Mouse (Mus musculus) forebrain, embryonic 10.5 days (tissue): Measurements from ENCODE around the gene Cnn1. TPM values are rescaled to one million over a fixed set of nuclear protein-coding genes. Genes with fewer than 3 reads are reported as not detected.
"Not testable (repeated sequence)": the region's sequence is repeated elsewhere in the genome, so short reads cannot be mapped to it uniquely, and the experiment has no call there.

Experiments used
- DNase-seq: peaks from one replicate; pipeline ENCODE4 v3.0.0-alpha.2; 2017; ENCODE audit warnings: low spot score; ENCODE audit errors: extremely low spot score
- H3K27ac ChIP-seq: fragments of 300-500 bp; sonication (generic); 2 replicates; pipeline ENCODE4 v1.5.1; 2016; ENCODE audit warnings: mild to moderate bottlenecking
- H3K27me3 ChIP-seq: fragments of 300-500 bp; sonication (generic); 2 replicates; pipeline ENCODE4 v1.6.1; 2016; ENCODE audit warnings: mild to moderate bottlenecking; ENCODE audit not compliant: poor library complexity, severe bottlenecking
- H3K36me3 ChIP-seq: fragments of 300-500 bp; sonication (generic); replicated peaks from 2 replicates; pipeline ENCODE4 v1.6.1; 2016; ENCODE audit warnings: mild to moderate bottlenecking, moderate library complexity
- H3K4me1 ChIP-seq: fragments of 300-500 bp; sonication (generic); 2 replicates; pipeline ENCODE4 v1.6.1; 2016
- H3K4me3 ChIP-seq: fragments of 300-500 bp; sonication (generic); 2 replicates; pipeline ENCODE4 v1.5.1; 2016; ENCODE audit warnings: mild to moderate bottlenecking, moderate library complexity
- H3K9me3 ChIP-seq: fragments of 300-500 bp; sonication (generic); 2 replicates; pipeline ENCODE4 v1.6.1; 2016; ENCODE audit warnings: mild to moderate bottlenecking, moderate library complexity
- WGBS: fragments of 180-500 bp; shearing (Covaris S2); methylation state at CpG from one replicate; pipeline ENCODE4 v1.1.7; 2016; 5-methylcytosine and 5-hydroxymethylcytosine counted together
- polyA plus RNA-seq: library from polyadenylated mRNA; unstranded; fragments of >200 nt; fragmentation: Nextera tagmentation; extraction: Ambion mirVana; gene quantifications from 2 replicates; pipeline ENCODE4 v1.2.1, GENCODE M21; 2016

The Cnn1 gene
- polyA plus RNA-seq, 1 experiment from 2014 or later = 1.0 TPM

- peaks cover 99% of the 10 kb centered on the region for H3K36me3 ChIP-seq
- no peak overlapping the region for H3K27ac ChIP-seq
- H3K9me3 ChIP-seq = no peaks in the 10 kb centered on the region
- no peak for DNase-seq
- peaks cover 14% of the 10 kb centered on the region for H3K27me3 ChIP-seq
- no peaks in the 10 kb centered on the region for H3K4me1 ChIP-seq
- 85% methylated on average over 2 of the region's 2 CpGs for WGBS
- no peak overlapping the region for H3K4me3 ChIP-seq
Observed at GRCm38 (mm10) chr9:22061339-22061738, 37.7 kb upstream of the Cnn1 start.

DNA sequence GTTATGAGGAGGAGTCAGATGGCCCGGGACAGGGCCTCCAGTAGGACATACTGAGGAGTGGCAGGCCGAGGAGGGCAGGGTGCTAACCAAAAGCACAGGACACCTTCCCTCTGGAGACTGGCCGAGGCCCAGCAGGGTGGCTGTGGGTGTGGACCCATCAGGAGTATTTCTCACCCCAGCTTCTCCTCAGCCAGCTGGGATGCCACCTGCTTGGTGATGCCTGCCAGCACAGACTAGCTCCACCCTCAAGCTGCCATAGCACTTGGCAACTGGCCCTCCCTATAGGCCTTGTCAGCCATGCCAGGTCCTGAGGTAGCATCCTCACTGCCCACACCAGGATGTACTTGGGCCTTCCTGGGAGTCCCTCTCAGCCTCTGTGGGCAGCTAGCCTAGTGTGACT lies 34.7 kb upstream of the Cnn1 start:
- 89% methylated on average over 3 of the region's 3 CpGs for WGBS
- no peak overlapping the region for H3K4me3 ChIP-seq
- H3K27me3 ChIP-seq = no peaks in the 10 kb centered on the region
- H3K9me3 ChIP-seq = no peaks in the 10 kb centered on the region
- peaks cover 95% of the 10 kb centered on the region for H3K36me3 ChIP-seq
- DNase-seq = no peak
- no peaks in the 10 kb centered on the region for H3K4me1 ChIP-seq
- H3K27ac ChIP-seq = no peak overlapping the region

DNA sequence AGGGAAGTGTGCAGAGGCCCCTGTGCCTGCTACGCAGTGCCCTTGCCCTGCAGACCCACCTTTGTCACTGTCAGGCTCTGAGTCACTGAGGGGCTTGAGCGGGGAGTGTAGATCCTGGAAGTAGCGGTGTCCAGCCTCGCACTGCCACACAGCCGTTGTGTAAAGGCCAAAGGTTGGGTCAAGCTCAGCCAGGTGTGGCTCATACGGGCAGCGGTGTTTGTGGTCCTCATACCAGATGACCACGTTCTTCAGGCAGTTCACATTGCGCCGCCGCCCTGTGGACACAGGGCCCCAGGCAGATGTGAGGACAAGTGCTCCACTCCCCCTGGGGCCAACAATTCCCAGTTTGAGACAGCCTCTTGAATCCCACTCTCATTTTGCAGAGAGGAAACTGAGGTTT lies 33.4 kb upstream of the Cnn1 start:
- no peaks in the 10 kb centered on the region for H3K9me3 ChIP-seq
- H3K27me3 ChIP-seq = no peaks in the 10 kb centered on the region
- peaks cover 12% of the 10 kb centered on the region for H3K4me1 ChIP-seq
- H3K36me3 ChIP-seq = peaks cover 86% of the 10 kb centered on the region
- no peak overlapping the region for H3K27ac ChIP-seq
- no peak overlapping the region for H3K4me3 ChIP-seq
- no peak for DNase-seq
- 97% methylated on average over 11 of the region's 11 CpGs for WGBS

GRCm38 (mm10) chr9:22066433-22066832 lies 32.6 kb upstream of the Cnn1 start:
- H3K36me3 ChIP-seq = peaks cover 78% of the 10 kb centered on the region
- WGBS = 77% methylated on average over 3 of the region's 3 CpGs

GRCm38 (mm10) chr9:22067195-22067594 lies 31.8 kb upstream of the Cnn1 start:
- peaks cover 21% of the 10 kb centered on the region for H3K4me1 ChIP-seq
- WGBS = 84% methylated on average over 5 of the region's 5 CpGs
- DNase-seq = no peak
- H3K4me3 ChIP-seq = no peak overlapping the region
- no peaks in the 10 kb centered on the region for H3K27me3 ChIP-seq
- peaks cover 71% of the 10 kb centered on the region for H3K36me3 ChIP-seq
- no peak overlapping the region for H3K27ac ChIP-seq
- no peaks in the 10 kb centered on the region for H3K9me3 ChIP-seq

More at GRCm38 (mm10) chr9:22066433-22066832, 32.6 kb upstream of the Cnn1 start:
- peak; percentile 29 for DNase-seq
- Histone ChIP-seq H3K27ac (no peak overlapping the region), H3K27me3 (no peaks in the 10 kb centered on the region), H3K4me3 (no peak overlapping the region), H3K9me3 (no peaks in the 10 kb centered on the region), H3K4me1 (peaks cover 15% of the 10 kb centered on the region)

DNA sequence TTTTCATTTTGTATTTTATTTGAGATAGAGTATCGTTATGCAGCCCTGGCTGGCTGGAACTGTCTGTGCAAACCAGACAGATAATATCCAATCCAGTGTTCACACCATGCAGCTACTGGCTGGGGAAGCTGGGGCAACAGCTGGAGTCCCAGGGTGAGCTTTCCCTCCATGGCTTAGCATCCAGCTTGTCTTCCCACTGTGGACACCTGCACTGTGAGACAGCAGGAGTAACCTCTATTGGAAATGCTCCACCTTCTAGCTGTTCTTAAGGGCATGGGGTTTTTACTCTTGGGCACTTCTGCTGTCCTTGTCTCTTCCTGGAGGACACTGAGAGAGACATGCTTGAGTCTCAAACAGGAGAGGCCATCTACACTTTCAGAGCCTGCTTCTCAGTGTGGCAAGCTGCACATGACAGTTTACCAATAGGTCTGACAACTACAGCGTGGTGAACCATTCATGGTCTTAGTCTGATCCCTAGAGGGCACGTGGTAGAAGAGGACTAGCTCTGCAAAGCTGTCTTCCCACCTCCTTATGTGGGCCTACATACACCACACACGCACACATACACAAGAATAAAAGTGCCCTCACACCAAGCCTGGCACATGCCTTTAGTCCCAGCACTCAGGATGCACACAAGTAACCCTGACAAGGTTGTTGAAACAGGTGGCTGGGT lies 29.0 kb upstream of the Cnn1 start:
- Histone ChIP-seq H3K27ac (peak overlapping the region; percentile 100), H3K4me3 (peak overlapping the region; percentile 92), H3K4me1 (peaks cover 23% of the 10 kb centered on the region), H3K9me3 (no peaks in the 10 kb centered on the region), H3K36me3 (peaks cover 70% of the 10 kb centered on the region), H3K27me3 (no peaks in the 10 kb centered on the region)
- WGBS = 72% methylated on average over 4 of the region's 4 CpGs
- no peak for DNase-seq

DNA sequence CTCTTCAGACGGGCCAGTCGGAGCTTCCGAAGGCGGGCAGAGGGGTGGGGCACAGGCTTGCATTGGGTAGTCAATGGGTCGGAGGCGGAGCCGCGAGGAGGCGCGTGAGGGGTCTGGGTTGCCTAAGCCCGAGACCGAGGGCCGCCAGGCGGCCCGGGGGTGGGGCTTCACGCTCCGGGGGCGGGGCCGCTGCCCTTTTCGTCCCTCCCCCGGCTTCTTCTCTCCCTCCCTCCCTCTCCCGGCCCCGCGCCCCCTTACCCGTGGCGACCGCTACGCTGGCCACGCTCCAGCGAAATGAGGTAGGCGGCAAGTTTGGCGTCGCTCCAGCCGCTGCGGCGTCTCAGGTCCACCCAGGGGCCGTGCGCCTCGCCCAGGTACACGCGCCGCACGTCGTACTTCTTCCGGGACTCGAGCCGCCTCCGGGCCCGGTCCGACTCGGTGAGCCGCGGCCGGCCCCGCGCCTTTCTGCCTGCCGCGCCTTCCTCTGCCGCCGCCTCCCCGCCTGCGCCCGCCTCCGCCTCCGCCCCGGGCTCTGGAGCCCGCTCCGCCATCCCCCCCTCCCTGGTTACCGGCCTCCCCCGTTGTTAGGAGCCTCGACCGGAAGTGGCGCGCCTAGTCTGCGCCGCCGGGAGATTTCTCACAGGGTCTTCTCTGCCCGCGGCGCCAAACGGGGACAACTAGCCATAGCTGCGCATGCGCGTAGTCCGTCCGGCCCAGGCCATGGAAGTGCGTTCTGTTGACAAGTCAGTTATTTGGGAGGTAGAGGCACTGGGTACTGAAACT lies 28.0 kb upstream of the Cnn1 start, which contains the start of the genes Gm49318 and Zfp653:
TSS of gene Gm49318 (minus strand) at position 469 of the 783 bp plus-strand sequence.
TSS of gene Zfp653 (minus strand) at position 586 of the 783 bp plus-strand sequence.
- H3K4me3 ChIP-seq = peak within 1 kb of the TSS; percentile 92
- no peaks in the 10 kb centered on the region for H3K27me3 ChIP-seq
- peaks cover 63% of the 10 kb centered on the region for H3K36me3 ChIP-seq
- H3K4me1 ChIP-seq = peaks cover 23% of the 10 kb centered on the region
- DNase-seq = peak; percentile 95
- under 1% methylated on average over 87 of the region's 87 CpGs for WGBS
- H3K27ac ChIP-seq = peak within 1 kb of the TSS; percentile 100
- no peaks in the 10 kb centered on the region for H3K9me3 ChIP-seq

DNA sequence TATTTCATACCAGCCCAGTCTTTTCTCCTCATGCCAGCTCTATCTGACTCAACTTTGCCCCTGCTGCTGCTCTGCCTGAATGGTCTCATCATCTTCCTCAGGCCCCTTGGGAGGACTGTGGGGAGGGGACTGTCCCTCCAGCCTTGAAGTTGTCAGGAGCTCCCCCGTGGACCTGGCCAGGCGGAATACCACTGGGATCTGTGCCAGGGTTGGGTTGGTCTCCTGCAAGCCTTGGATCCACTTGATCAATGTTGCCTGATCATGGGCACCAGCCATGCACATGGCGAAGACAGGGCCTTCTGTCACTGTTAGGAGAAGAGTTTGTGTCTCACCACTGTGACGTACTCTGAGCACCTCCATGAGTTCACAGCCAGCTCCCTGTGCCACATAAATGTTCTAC lies 26.7 kb upstream of the Cnn1 start:
- 89% methylated on average over 4 of the region's 4 CpGs for WGBS

DNA sequence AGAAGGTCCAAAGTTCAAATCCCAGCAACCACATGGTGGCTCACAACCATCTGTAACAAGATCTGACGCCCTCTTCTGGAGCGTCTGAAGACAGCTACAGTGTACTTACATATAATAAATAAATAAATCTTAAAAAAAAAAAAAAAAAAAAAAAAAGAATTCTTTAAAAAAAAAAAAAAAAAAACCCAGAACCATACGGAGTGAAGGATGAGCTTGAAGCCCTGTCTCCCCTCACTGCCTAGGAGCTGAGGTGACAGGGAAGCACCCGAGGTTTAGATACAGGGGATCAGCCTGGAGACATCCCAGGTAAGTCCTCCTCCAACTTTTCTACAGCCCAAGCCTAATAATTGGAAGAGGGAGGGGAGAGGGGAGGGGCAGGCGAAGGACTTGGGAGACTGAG lies 23.2 kb upstream of the Cnn1 start:
- not testable (repeated sequence) for H3K9me3 ChIP-seq, H3K4me3 ChIP-seq, H3K27ac ChIP-seq, H3K27me3 ChIP-seq, DNase-seq
- WGBS = 83% methylated on average over 5 of the region's 5 CpGs
- Histone ChIP-seq H3K36me3 (peaks cover 49% of the 10 kb centered on the region), H3K4me1 (peaks cover 10% of the 10 kb centered on the region)

More for the DNA sequence above, 26.7 kb upstream of the Cnn1 start:
- no peaks in the 10 kb centered on the region for H3K9me3 ChIP-seq
- no peaks in the 10 kb centered on the region for H3K27me3 ChIP-seq
- no peak for DNase-seq
- no peak overlapping the region for H3K27ac ChIP-seq
- peaks cover 56% of the 10 kb centered on the region for H3K36me3 ChIP-seq
- H3K4me3 ChIP-seq = no peak overlapping the region
- H3K4me1 ChIP-seq = peaks cover 23% of the 10 kb centered on the region

DNA sequence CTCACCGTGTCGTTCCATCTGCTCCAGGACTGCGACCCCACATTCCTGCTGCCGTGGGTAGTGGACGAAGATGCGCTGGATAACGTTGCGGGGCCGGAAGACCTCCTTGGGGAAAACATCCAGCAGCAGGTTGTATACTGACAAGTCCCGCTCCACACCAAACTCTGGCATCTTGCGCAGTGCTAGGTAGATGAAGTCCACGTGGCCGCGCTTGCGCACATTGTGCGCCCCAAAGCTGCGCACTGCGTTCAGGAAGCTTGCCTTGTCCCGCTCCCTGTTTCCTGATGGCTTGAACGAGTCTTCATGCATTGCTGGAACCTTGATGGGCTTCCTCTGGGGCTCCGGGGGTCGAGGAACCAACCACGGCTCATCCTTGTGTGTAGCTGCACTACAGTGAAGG lies 22.8 kb upstream of the Cnn1 start:
- Histone ChIP-seq H3K4me1 (peaks cover 10% of the 10 kb centered on the region), H3K27me3 (no peaks in the 10 kb centered on the region), H3K27ac (no peak overlapping the region), H3K9me3 (no peaks in the 10 kb centered on the region), H3K4me3 (no peak overlapping the region), H3K36me3 (peaks cover 49% of the 10 kb centered on the region)
- DNase-seq = no peak
- 95% methylated on average over 23 of the region's 23 CpGs for WGBS

DNA sequence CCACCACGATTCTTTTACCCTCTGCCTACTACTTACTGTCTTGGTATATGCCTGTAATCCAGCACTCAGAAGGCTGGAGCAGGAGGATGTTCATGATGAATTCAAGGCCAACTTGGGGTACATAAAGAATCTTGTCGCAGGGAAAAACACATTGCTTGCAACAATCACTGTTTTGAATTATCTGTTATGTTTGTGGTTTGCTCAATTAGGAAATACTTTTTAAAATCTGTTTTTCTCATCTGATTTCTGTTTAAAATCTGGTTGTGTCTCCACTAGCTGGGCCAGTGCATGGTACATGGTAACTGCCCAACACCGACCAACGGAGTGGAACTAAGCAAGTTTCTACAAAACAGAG lies 14.4 kb upstream of the Cnn1 start:
- peaks cover 13% of the 10 kb centered on the region for H3K4me1 ChIP-seq
- no peaks in the 10 kb centered on the region for H3K9me3 ChIP-seq
- peak overlapping the region; percentile 87 for H3K4me3 ChIP-seq
- 36% methylated on average over 4 of the region's 4 CpGs for WGBS
- H3K36me3 ChIP-seq = peaks cover 17% of the 10 kb centered on the region
- peak overlapping the region; percentile 84 for H3K27ac ChIP-seq
- DNase-seq = no peak
- no peaks in the 10 kb centered on the region for H3K27me3 ChIP-seq

DNA sequence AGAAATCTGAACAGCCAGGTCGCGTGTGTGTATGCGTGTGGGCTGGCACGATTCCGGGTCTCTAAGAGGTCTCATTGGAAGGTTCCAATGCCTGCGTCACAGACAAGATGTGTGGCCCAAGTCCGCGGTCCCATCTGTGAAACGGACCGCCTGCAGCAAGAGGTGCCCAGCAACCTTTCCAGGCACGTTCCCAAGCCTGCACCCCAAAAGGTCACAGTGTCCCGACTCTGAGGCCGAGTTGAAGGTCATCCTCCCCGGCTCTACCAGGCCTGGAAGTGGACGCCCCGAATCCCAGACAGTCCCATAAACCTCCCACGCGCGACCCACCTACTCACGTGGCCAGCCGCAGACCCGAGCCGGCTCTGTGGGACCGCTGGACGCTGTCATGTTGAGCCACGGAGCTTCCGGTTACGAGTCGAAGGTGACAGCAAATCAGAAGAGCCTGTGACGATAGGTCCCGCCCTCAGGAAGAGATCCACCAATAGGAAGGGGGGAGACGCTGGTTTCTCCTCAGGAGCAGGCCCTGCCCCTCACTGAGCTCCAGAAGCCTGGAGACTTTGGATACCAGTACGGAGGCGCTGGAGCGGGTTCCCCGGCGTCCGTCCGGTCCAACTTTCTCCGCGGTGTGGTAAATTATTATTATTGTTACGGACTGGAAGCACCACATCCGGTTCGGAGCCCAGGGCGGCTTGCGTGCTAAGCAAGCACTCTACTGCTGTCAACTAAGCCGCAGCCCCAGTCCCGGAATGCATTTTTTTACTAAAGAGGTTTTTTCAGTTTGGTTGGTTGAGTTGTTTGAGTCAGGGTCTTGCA lies 13.8 kb upstream of the Cnn1 start, which contains the start of gene Ecsit:
TSS of gene Ecsit (minus strand) at position 417 of the 813 bp plus-strand sequence.
- Histone ChIP-seq H3K27me3 (no peaks in the 10 kb centered on the region), H3K9me3 (no peaks in the 10 kb centered on the region), H3K27ac (peak within 1 kb of the TSS; percentile 84), H3K4me3 (peak within 1 kb of the TSS; percentile 87), H3K4me1 (peaks cover 13% of the 10 kb centered on the region), H3K36me3 (peaks cover 12% of the 10 kb centered on the region)
- WGBS = under 1% methylated on average over 48 of the region's 48 CpGs
- DNase-seq = peak; percentile 93
